Mouse (Mus musculus): ENCODE results near the gene Cutc.

The Cutc gene

DNA sequence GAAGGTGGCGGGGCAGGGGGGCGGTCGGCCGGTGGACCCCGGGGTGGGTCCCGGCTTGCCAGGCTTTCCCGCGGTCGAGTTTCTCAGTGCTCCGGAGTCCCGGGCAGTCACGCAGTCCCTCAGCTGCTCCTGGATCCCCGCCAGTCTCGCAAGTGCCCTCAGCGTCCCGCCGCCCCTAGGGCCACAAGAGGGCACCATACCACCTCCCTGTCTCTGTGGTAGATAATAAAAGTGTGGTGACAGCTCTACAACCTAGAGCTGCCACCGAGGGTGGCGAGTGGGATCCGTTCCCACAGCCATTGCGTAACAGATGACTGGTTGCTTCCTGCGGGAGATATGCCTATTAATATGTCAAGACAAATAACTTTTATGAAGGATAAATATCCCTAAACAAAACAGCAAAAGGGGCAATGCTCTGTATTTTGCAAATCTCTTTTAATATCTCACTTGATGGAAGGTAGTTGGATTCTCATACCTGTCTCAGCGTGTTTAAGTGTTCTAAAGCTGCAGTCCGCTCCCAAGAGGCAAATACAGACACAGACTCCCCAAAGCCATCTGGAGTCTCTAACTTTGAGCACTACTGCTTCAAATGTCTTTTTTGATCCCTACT, 535 bp downstream of the Cutc start:
- peak; percentile 88 for DNase-seq (ENCODE audit: low read depth, low spot score)

DNA sequence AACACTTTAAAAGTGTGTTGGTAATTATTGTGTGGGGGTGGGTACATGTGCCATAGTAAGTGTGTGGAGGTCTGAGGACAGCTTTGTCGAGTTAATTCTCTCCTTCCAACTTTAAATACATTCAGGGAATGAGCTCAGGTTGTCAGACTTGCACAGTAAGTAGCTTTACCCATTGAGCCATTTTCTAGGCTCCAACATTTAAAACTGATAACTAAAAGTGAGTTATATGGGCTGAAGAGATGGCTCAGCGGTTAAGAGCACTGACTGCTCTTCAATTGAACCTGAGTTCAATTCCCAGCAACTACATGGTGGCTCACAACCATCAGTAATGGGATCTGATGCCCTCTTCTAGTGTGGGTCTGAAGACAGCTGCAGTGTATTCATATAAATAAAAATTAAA, 1.4 kb downstream of the Cutc start:
- DNase-seq (ENCODE audit: low read depth, low spot score): no peak

DNA sequence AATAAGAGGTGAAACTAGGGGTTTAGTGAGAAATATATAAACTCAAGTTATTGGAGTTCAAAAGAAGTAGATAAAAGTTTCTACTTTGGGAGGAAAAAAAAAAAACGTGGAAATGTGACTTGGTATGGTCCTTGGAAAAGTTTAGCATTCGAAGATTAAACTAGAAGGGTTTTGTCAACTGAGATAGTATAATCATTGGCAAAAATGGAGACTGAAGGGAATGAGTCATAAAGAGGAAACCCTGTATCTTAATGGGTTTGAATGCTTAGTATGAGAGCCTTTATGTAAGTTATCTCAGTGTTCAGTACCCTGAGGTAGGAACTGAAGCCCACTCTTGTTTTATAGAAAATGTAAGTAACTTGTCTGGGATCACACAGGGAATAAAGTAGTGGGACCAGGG, 2.1 kb downstream of the Cutc start:
- DNase-seq (ENCODE audit: low read depth, low spot score): no peak

DNA sequence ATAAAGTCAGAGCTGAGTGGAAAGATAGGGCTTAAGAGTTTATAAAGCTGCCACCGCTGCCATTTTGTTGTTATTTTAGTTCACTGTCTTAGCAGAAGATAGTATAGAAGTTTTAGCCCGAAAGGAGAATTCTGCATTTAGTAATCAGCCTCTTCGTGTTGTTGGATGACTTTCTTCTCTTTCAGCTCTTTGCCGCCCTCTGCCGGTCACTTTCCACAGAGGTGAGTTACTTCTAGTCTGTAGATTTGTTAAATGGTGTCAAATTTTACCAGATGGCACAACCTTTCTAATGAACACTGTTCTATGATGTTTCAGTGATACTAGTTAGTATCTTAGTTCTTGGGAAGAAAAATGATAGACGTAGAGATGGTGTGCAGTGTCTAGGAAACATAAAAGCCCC, 7.7 kb downstream of the Cutc start:
- DNase-seq (ENCODE audit: low read depth, low spot score): peak; percentile 77

DNA sequence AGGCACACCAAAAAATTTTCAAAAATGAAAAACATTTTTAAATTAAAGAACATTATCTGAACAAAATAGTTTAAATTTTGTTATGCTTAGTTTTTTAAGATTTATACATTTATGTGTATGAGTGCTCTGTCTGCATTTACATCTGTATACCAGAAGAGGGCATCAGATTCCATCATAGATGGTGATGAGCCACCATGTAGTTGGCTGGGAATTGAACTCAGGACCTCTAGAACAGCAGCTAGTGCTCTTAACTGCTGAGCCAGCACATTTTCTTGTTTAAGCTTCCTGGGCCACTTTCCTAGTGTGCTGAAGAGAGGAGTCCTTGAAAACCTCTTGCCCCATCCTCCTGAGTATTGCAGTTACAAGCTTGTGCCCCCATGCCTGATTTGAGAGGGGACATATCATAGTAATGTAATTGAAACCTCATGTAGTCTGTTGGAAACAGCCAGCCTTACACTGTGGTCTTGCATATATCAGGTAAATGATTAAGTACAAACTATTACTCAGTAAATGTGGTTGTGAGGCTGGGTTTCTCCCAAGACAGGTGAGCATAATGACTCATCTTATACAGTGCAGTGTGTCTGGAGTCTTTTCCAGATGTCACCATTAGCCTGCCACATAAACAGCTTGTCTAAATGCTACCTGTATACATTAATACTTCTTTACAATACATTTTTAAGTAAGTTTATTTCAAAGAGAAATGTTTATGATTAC, 8.9 kb downstream of the Cutc start:
- peak; percentile 26 for DNase-seq (ENCODE audit: low read depth, low spot score)

DNA sequence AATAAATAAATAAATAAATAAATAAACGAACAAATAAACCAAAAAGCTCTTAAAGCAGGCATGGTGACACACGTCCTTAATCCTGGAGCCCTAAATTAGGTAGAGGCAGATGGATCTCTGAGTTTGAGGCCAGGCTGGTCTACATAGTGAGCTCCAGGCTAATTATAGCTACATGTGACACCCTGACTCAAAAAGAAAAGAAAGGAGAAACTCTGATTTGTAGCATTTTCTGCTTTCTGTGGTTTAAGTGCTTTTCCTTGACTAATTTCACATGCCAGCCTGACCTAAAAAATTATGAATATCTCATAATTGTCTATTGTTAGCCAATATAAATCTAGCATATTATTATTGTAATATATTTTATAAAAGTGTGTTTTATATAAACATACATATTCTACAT, 9.6 kb downstream of the Cutc start:
- no peak for DNase-seq (ENCODE audit: low read depth, low spot score)

DNA sequence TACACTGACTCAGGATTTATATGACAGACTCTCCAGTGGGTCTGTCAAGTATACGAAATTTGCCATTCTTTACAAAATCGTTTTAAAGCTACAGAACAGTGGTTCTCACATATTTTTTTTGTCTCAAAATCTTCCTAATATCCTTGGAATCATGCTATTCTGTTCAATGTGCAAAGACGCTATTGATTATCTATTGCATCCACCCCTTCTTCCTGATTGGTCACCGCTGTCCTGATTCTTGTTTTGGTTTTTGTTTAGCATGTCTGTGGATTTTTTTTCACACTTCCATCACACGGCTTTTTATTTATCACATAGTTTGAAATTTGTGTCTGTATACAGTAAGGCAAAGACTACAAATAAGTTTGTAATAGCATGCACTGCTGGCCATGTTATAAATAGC, 13.7 kb downstream of the Cutc start:
- DNase-seq (ENCODE audit: low read depth, low spot score): no peak

DNA sequence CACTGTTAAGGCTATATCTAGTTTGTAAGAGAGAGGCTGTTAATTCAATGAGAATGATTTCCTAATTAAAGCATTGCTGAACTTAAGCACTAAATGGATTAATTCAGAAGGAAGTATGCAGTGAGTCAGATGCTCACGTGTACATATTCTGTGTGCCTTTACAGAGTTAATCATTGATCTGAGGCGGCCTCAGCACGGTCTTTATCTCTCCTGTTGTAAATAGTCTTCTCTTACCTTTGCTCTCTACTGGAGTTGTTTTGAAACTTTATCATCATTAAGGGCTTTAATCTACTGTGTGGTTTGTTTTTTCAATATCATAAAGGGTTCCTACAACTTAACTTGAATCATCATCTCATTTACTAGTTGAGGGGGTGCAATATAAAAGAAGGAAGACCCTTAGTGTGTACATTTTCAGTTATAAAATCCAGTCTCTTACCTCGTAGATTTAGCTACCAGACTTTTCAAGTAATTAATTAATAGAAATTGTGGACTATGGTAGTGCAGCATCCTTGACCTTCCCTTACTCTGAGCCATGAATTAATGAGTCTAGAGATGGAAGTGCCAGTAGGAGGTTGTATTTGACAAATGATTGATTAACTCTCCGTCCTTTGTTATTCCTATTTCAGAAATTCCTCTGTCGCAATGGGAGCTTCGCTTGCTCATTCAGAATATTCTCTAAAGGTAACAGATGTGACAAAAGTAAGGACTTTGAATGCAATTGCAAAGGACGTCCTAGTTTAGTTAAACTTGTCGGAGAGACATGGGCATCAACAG, 14.9 kb downstream of the Cutc start:
- peak; percentile 5 for DNase-seq (ENCODE audit: low read depth, low spot score)

DNA sequence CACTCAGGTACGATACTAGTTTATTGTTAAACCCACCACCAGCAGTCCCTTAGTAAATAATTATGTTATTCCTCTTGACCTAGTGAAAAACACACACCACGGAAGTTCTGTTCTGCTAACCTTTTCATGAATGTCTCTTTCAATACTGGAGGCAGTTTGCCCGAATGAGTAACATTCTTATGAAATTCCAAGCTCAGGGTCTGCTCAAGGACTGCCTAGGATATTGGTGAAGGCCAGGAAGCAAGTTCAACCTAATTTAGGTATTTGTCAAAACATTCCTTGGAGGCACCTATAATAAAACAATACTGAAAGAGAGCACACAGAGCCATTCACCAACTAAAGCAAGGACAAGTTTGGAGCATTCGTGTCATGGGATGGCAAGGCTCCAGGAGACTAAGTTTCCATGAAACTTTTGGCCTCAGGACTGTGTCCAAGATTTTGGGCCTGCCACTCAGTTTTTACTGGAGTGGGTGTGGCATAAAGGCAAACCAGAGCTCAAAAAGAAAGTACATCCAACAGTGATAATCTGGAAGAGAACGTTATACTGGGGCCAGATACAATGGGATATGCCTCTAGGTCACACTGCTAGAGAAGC, 16.7 kb downstream of the Cutc start:
- no peak for DNase-seq (ENCODE audit: low read depth, low spot score)

DNA sequence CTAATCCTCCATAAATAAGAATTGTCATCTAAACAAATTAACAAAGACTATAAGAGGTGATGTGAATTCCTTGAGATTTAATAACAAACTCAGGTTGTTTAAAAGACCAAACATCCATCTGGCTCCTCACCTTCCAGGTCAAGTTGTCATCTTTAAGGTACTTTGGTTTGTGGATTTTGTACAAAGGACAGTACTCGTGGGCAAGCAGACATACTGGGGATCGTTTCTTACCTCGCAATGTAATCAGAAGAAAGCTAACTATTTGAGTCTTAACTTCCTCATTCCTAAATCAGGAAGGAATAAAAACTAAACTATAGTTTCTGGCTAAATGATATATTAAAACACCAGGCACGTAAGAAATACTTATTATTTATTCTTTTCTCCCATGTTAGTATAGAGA, 17.8 kb downstream of the Cutc start:
- DNase-seq (ENCODE audit: low read depth, low spot score): no peak

DNA sequence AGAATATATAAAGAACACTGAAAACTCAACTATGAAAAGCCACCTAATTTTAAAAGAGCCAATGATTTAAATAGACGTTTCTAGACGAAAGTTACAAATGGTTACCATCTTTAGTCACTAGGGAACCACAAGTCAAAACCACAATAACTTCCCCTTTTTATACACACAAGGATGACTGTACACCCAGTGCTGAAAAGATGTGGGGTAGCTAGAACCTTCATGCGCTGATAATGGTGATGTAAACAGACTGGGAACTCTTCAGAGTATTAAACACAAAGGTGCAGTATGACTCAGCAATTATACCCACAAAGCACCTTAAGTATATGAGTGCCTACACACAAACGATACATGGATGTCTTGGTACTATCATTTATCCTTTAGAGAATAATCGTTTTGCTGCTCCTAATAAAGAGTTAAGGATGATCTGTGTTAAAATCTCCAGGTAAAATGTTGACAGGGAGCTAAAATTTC, 18.7 kb downstream of the Cutc start:
- DNase-seq (ENCODE audit: low read depth, low spot score): no peak

DNA sequence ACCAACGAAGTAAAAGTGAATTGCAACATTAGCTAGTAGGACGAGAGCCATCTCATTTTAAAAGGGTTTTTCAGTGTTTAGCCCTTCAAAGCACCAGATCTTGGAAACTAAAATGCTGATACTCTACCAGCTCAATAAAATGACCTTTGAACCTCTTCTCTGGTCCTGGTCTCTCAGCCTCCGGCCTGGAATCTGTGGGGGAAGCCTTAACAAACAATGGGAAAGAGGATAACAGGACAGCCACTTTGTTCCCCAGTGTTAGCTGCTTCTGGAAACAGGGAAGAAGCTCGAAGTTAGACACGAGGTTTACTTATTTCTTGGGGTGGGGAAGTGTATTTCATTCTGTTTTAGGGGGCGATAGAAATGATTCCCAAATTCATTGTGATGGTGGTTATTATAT, 19.5 kb downstream of the Cutc start:
- DNase-seq (ENCODE audit: low read depth, low spot score): no peak

DNA sequence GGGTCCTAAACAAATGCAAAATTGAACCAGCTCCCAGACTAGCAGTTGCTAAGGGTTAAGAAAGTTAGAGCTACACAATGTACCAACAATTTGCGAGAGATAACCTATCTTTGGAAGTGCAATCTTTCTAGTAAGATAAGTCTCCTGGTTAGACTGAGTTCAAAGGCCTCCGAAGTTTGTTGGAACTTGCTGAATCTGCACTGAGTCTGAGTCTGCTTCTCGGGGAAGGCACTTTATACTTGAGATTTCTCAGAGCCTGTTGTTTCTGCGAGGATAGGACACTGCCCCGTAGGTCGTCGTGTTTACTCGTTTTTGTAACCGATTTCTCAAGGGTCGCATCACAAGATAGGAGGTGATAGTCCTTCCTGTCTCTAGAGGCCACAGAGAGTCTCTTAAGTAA, 22.6 kb downstream of the Cutc start:
- DNase-seq (ENCODE audit: low read depth, low spot score): no peak

DNA sequence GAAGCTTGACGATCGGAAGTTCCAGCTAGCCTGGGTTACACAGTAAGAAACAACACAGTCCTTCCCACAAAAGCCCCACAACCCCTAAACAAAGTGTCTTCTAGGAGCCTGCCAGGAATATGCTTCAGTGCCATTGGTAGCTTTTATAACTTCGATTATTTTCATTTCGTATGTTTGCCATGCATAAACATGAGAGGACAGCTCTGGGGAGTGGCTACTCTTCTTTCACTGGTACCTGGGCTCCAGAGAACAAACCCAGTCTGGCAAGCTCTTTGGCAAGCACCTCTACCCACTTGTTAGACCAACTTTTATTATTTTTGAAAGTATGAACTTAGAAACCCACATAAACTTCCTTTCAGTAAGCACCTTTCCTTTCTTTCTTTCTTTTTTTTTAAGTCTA, 23.8 kb downstream of the Cutc start:
- DNase-seq (ENCODE audit: low read depth, low spot score): no peak

DNA sequence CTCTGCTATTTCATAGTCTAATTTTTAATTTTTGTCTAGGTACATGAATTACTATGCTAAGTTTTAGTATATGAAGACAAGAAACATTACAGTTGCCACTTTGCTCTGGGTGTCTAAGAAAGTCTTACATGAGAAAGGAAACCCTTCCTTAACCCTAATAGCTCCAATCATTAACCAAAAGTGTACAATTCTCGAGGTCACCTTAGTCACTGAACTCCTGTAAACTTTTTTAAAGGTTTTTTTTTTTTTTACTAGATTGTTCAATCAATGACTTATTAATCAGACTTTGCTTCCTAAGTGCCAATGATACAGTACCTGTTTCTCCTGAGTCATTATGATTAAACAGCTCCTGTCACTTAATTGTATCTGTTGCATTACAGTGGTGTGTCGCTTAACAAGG, 24.5 kb downstream of the Cutc start:
- no peak for DNase-seq (ENCODE audit: low read depth, low spot score)

DNA sequence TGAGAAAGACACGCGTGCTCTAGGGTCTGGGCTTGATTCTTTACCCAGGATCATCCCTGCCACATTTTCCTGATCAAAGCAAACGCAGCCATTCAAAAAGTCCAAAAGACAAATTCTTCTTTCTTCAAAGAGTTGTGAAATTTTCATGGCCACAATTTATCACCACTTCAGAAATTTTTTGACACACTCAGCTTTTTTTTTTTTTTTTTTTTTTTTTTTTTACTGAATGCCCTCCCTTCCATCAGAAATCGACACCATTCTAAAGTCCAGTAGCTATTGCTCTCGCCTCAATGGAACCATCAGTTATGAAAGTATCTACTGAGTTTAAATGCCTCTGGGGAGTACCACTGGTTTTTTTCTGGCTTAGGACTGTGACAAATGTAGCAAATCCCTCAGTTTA, 27.6 kb downstream of the Cutc start:
- no peak for DNase-seq (ENCODE audit: low read depth, low spot score)

DNA sequence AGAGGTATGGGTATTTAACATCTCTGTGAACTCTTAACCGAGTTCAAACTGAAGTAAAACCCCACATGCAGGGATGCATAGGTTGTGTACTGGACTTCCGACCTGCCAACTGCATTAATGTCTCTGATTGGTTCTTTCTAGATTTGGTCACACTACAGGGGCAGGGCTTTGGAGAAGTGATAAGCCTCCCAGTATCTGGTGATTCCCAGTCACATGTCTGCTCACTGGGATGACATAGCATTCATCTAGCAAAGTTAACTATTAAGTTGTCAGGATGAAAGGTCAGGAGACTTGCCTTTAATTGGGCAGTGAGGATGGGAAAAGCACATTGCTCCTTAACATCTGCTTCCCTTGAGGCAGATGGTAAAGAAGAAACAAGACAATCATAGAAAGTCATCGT, 29.2 kb downstream of the Cutc start, which contains the start of gene Abcc2:
TSS of gene Abcc2 (plus strand) at position 213 of the 400 bp plus-strand sequence.
- no peak for DNase-seq (ENCODE audit: low read depth, low spot score)

DNA sequence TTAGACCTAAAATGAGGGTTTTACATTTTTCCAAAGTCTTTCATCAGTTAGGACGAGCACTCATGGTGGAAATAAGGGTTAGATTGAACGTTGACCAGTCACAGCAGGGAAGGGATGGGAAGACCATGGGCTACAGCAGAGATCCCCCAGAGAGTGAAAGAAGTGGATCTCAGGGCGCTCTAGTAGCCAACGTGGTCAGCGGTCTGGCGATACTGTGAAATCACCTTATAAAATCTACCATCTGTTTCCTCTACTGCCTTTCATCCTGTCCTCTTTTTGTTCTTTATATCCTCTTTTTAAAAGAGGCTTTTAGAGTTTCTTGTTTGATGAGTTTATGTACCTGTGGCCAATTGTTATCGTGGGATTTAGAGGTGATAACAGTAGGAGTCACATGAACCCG, 32.0 kb downstream of the Cutc start:
- DNase-seq (ENCODE audit: low read depth, low spot score): no peak

DNA sequence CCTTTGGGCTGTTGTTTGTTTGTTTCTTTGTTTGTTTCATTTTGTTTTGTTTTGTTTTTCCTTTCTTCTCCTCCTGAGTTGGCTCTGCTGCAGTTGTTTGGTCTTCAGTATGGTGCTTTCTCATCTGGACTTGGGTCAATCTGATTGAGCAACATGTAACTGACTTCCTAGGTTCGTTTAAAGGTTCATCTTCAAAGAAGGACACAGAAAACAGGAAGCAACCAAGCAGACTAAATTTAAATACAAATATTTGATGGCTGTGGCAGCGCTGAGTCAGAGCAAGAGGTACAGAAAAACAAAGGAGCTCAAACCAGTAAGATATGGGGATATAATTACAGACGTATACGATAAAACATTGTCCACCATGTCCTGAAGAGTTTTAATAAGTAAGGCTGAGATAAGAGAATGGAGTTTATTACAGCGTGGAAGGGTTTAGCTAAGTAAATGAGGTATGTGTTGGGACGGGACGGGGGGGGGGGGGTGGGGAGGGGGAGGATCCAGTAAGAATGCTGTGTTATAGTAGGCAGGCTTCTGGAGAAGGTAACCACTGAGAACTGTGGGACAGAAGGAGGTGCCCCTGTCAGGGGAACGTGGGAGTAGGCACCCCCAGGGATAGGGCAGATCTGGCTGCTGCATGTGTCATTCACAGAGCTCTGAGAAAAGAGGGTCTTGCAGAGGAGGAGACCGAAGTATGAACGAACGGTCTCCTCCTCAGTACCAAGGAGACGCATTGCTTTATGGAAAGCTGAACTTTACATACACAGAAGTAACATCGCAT, 33.6 kb downstream of the Cutc start:
- no peak for DNase-seq (ENCODE audit: low read depth, low spot score)

DNA sequence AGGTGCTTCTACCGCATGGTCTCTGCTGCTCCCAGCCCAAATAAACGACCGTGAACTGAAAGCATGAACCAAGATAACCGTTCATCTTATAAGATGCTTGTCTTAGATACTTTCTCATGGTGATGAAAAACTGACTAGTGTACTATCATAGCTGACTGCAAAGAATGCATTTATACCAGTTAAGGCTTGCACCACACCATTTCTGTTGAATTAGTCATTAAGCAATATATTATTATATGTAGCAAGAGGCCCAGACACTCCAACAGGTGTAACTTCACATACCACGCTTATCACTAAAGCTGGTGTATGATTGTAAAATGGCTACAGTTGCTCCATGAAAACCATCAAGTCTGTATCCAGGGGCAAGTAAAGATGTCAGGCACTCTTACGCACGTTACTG, 37.0 kb downstream of the Cutc start:
- no peak for DNase-seq (ENCODE audit: low read depth, low spot score)

DNA sequence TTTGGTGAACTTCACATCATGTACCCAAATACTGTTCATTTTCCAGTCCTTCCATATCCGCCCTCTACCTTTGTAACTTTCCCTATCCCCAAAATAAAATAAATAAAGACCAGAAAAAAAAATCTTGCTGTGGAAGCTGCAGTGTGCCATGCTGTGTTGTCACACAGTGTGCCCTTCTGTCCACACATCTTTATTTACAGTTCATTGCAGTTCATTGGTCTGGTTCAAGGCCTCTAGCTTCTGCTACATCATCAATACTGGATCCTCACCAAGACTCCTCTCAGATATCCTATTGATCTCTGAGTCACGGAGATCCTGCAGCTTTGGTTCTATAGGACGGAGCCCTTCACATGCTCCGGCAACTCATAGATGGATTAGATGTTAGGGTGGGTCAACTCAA, 39.7 kb downstream of the Cutc start:
- DNase-seq (ENCODE audit: low read depth, low spot score): no peak

DNA sequence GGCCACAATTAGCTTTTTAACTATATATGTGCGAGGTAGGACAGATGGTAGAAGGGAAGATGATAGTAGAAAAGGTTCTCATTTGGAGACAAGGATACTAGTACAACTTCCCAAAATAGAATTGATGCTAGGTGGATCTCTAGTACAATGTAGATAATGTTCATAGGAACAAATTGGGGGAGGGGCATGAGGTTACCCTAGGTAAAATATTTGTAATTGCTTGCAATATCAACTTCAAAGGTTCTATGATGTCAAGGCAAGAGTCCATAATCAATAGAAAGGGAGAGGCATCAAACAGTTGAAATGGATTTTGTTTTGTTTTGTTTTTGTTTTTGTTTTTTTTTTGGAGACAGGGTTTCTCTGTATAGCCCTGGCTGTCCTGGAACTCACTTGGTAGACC, 41.2 kb downstream of the Cutc start:
- DNase-seq (ENCODE audit: low read depth, low spot score): no peak

Measured in ES-CJ7 (cell line).